Mouse (Mus musculus) embryo, embryonic 10.5 days (tissue): ENCODE results near the gene Epha6.

ENCODE experiments used
- DNase-seq: peaks from one replicate; pipeline ENCODE4 v3.0.0-alpha.2; 2015; ENCODE audit warnings: low spot score

The Epha6 gene

GRCm38 (mm10) chr16:60264719-60265508, 340.4 kb downstream of the Epha6 start:
- DNase-seq: no peak

DNA sequence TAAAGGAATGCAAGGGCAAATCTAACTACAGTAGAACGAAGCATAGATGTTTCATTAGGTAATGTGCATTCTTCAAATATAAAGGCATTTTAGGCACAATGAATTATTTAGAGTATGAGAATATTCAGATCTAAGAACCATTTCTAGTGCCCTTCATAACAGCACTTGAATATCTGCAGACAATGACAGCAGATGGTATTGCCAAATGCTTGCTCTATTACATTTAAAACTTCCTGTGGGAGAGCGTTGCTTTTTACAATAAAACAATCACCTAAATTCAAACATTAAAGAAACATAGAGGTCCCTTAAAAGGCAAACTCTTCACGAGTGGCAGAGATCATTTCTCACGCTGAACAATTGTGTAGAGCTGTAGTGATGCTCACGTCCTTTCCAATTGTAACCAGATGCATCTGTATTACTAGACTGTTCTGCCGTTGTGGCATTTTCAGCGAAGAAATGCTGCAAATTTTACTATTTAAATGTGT, 347.1 kb downstream of the Epha6 start:
- no peak for DNase-seq

- DNase-seq: no peak
Measured at GRCm38 (mm10) chr16:60257623-60258022, 347.7 kb downstream of the Epha6 start.

DNA sequence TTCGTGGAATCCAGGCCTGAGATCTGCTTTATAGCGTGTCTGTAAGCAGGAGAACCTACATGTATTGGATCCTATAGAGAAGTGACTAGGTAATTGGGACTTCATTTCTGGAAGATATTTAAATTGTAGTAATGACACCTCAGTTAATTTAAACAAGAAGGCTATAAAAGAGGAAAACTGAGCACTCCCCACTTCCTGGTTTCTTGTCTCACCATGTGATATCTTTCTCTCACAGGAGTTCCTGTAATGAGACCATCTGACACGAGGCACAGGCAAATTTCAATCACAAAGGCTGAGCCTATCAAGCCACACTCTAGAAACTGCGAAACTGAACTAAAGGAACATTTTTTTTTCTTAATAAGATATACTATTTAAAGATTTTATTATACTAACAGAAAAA, 348.3 kb downstream of the Epha6 start:
- no peak for DNase-seq

DNA sequence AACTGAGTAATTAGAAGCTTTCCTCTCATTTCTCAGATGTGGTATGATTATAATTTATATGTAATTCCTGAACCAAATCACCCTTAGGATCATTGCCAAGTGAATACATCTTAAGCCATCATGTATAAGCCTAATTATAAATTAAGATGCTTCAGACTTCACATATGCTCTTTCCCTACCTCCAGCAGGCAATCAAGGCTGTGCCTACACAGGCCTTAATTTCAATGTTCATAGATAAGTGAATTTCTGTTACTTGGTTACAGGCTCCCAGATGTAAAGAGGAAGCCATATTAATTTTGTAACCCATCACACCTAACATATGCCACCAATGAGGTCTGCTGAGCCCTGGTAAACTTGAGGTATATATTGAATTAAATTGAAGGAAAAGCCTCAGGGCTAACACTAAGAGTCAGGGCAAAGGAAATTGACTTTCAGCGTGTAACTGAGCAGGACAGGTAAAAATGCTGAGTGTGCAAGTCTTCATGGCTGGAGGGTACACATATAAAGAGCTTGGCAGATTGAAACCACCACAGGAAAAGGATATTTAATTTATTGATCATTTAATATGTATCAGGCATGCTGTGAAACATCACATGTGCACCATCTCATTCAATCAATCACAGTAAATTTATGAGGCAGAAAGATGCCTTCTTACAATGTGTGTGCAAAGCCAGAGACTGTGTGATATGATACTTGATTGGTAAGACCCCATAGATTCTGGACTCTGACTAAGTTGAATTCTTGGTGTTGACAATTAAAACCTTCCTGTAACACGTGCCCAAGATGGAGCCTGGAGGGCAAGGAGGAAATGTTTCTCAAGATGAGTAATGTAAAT, 365.8 kb downstream of the Epha6 start:
- no peak for DNase-seq

- no peak for DNase-seq
Measured at GRCm38 (mm10) chr16:60233985-60234766, 371.2 kb downstream of the Epha6 start.

GRCm38 (mm10) chr16:60232982-60233381, 372.3 kb downstream of the Epha6 start:
- no peak for DNase-seq

GRCm38 (mm10) chr16:60209151-60209550, 396.2 kb downstream of the Epha6 start:
- no peak for DNase-seq

DNA sequence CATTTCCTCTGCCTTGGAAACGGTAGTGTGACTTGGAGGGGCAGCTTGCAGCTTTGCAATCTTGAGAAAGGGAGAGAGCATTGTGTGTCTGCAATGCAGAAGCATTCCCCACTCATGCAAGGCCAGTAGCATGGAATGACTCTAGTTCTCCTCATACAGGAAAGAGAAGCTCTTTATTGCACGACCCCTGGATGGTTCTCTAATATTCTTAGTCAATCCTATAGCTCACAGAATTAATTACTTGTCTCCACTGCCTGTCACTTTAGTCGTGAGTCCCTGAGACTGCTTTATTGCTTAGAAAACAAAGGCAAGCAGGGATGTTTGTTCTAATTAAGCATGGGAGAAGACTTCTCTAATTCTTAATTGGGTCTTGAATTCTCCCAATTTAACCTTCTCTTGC, 429.8 kb downstream of the Epha6 start:
- DNase-seq: no peak

DNA sequence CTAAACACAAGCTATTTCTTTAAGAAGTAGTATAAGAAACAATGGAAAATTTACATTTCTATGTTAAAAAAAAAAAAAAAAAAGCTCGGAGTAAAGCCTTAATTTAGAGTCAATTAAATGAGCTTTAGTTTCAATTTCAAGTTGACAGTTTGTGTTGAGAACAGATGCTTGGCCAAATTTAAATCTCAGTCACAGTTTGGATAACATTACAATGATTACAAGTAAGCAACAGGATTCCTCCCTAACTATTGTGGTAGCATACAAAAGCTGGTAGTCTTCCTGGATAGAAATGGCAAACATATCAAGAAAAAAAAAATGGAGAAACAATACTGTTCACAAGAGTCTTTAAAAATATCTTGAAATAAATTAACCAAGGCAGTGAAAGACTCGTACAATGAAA, 452.9 kb downstream of the Epha6 start:
- DNase-seq: no peak

DNA sequence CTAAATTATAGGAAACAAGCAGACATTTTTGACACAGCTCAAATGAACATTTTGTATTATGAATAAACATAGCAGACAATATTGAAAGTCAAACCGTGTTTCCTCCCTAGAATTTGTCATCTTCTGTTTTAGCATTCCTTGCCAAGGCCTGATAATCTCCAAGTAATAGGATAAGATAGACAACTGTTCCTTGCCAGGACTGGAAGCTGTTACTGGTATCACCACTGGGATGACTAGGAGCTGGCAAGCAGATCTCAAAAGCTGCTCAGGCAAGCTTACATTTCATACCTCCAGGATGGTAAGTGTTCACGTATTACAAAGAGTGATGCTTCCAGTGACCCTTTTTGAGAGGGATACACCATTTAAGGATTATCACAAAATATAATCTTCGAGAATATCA, 461.0 kb downstream of the Epha6 start:
- DNase-seq: no peak

- DNase-seq: no peak
Measured at GRCm38 (mm10) chr16:60121435-60121834, 483.9 kb downstream of the Epha6 start.

- no peak for DNase-seq
Measured at GRCm38 (mm10) chr16:60102210-60102609, 503.1 kb downstream of the Epha6 start.

GRCm38 (mm10) chr16:60095333-60095732, 510.0 kb downstream of the Epha6 start:
- no peak for DNase-seq

DNA sequence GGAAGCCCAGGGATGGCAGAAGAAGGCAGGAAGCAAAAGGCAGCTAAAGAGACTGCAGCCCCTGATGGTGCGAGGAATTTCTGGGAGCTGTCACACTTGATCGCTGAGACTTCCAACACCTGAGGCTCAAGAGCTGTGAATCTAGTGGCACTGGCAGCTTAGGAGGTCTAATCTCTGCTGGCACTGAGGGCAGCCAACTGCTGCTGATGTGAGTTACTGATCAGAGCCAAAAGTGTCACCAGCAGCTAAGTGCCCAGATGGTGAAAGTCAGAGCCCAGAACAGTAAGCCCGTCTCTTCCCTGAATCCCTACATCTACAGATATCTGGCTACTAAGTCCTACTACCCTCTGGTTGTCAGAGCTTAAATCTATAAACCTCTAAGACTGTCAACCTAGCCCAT, 518.4 kb downstream of the Epha6 start:
- DNase-seq: no peak

DNA sequence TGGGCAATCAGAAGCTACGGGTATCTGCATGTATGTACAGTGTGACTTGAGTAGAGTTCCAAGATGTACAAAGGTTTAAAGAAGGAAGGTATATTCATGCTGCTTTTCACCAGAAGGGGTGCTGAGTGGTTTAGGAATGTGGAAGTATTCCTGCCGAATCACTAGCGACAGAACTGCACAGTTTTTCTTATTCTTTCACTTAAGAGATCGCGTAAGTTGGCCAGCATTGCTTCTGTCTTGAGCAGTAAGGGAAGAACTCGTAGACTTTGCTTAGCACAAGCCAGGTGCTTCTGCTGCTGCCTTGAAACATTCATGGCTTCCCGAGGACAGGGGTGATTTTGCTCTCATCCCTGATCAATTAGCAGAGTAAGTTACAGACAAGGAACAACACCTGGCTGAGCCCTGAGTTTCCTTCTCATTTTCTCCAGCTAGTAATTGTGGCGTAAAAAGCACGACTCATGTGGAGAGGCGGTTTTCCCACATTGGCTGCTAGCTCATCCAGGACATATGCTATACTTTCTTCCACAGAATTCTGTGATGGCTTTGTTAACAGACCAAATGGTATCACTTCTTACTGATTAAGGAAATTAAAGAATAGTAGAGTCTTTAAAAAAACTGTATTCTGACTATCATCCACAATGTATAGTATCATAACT, 534.7 kb downstream of the Epha6 start:
- DNase-seq: no peak

GRCm38 (mm10) chr16:60043809-60044208, 561.5 kb downstream of the Epha6 start:
- no peak for DNase-seq

DNA sequence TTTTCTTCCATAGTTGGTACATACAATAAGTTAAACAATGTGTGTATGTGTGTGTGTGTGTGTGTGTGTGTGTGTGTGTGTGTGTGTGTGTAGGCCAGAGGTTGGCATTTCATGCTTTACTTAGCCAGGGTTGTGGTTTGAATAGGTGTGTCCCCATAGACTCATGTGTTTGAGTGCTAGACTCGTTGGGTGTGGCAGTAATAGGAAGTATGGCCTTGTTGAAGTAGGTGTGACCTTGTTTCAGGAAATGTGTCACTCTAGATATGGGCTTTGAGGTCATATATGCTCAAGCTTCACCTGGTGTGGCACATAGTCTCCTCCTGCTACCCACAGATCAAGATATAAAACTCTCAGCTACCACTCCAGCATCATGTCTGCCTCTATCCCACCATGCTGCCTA, 577.0 kb downstream of the Epha6 start:
- no peak for DNase-seq

DNA sequence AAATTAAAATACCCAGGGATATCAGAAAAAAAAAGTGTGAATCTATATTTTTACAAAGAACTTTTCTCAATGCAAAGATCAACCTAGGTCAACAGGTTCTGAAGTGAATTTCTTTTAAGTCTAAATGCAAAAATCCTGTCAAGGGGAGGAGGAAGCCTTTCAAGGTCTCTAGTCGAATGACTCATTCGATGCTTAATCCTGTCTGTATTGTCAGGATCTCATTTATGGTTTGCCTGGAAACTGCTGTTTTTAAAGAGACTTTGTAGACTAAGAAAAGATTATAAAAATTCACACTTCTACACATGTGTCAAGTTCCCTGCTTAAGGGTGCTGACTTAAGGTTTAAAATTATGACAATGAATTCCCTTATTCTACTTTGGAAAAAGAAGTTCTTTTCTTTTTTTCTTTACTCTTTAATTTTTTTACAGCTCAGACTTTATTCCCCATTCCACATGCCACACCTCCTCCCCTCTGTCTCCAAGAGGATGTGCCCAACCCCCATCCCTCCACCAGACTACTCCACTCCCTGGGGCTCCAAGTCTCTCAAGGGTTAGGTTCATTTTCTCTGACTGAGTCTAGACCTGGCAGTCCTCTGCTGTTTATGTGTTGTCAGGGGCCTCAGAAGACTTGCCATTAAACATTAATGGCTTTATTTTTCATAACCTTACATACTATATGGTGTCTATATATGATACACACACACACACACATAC, 598.3 kb downstream of the Epha6 start:
- no peak for DNase-seq

- DNase-seq: no peak
Measured at GRCm38 (mm10) chr16:59969816-59970215, 635.5 kb downstream of the Epha6 start.

- no peak for DNase-seq
Measured at GRCm38 (mm10) chr16:59955731-59956130, 649.6 kb downstream of the Epha6 start.
